Mouse (Mus musculus) intestine, postnatal 0 days (tissue): ENCODE measurements around the gene Brca1. TPM values are rescaled to one million over a fixed set of nuclear protein-coding genes. Genes with fewer than 3 reads are reported as not detected.
A peak's percentile ranks its signal among the peaks of the same experiment; 100 is the strongest.
"Not testable (repeated sequence)": the region's sequence is repeated elsewhere in the genome, so short reads cannot be mapped to it uniquely, and the experiment has no call there.

ENCODE experiments used
- ATAC-seq: fragments of 200-750 bp; cut with Nextera tagmentation; 2 replicates; pipeline ENCODE4 v1.8.0; 2017; ENCODE audit warnings: mild to moderate bottlenecking, moderate TSS enrichment, moderate library complexity
- H3K27ac ChIP-seq: fragments of 300-500 bp; sonication (generic); 2 replicates; pipeline ENCODE4 v1.5.1; 2014; ENCODE audit warnings: mild to moderate bottlenecking, low read depth, low read length, moderate library complexity
- H3K27me3 ChIP-seq: fragments of 300-500 bp; sonication (generic); replicated peaks from 2 replicates; pipeline ENCODE4 v1.6.1; 2014; ENCODE audit warnings: low read length, mixed read lengths; ENCODE audit not compliant: control insufficient read depth, insufficient read depth
- H3K36me3 ChIP-seq: fragments of 300-500 bp; sonication (generic); 2 replicates; pipeline ENCODE4 v1.6.1; 2014; ENCODE audit warnings: mild to moderate bottlenecking, moderate library complexity; ENCODE audit not compliant: control insufficient read depth, insufficient read depth
- H3K4me1 ChIP-seq: fragments of 300-500 bp; sonication (generic); replicated peaks from 2 replicates; pipeline ENCODE4 v1.6.1; 2014; ENCODE audit warnings: antibody characterized with exemption, low read length, mixed read lengths; ENCODE audit not compliant: control insufficient read depth, insufficient read depth
- H3K4me2 ChIP-seq: fragments of 300-500 bp; sonication (generic); replicated peaks from 2 replicates; pipeline ENCODE4 v1.6.1; 2014; ENCODE audit warnings: low read depth, mild to moderate bottlenecking, moderate library complexity
- H3K4me3 ChIP-seq: fragments of 300-500 bp; sonication (generic); 2 replicates; pipeline ENCODE4 v1.5.1; 2014; ENCODE audit warnings: low read depth, low read length
- H3K9ac ChIP-seq: fragments of 300-500 bp; sonication (generic); 2 replicates; pipeline ENCODE4 v1.6.1; 2014; ENCODE audit warnings: mild to moderate bottlenecking, low read depth, low read length
- H3K9me3 ChIP-seq: fragments of 300-500 bp; sonication (generic); 2 replicates; pipeline ENCODE4 v1.6.1; 2016; ENCODE audit warnings: mixed run types; ENCODE audit not compliant: control insufficient read depth
- CTCF ChIP-seq: sonication (generic); IDR thresholded peaks from 2 replicates; pipeline ENCODE4 v1.5.1; 2016; ENCODE audit warnings: low read depth, mild to moderate bottlenecking, control low read depth, antibody characterized with exemption, moderate library complexity
- WGBS: fragments of 180-500 bp; shearing (Covaris S2); extraction: QIAGEN DNeasy Blood & Tissue Kit; methylation state at CpG from one replicate; pipeline ENCODE4 v1.1.7; 2014; 5-methylcytosine and 5-hydroxymethylcytosine counted together
- polyA plus RNA-seq: library from polyadenylated mRNA; unstranded; fragments of >200 nt; fragmentation: Nextera tagmentation; extraction: Ambion mirVana; gene quantifications from 2 replicates; pipeline ENCODE4 v1.2.1, GENCODE M21; 2015

Brca1 gene
- polyA plus RNA-seq, 1 experiment from 2014 or later, result 2.3 TPM

DNA sequence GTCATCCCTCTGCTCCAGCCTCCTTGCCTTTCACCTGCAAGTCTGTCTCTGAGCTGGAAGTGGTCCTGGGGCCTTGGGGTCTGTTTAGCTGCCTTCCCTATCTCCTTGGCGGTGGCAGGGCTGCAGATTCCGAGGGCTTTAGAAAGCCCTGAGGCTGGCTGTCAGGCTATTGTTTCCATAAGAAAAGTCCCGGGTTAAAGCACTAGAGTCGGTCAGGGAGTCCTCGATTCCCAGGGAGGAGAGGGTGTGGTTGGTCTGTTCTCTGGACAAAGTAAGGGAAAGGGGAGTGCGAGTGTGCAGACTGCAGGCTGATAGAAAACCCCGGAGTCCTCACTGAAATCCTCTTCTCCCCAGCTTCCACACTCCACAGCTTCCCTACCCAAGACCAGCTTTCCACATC, 81.5 kb downstream of the Brca1 start:
- no peaks in the 10 kb centered on the region for H3K27me3 ChIP-seq
- no peak for ATAC-seq
- H3K4me1 ChIP-seq, result 0 out of 2 replicates have a peak, but pooled peaks cover 5% of the 10 kb centered on the region
- H3K36me3 ChIP-seq, result no peaks in the 10 kb centered on the region
- WGBS, result 55% methylated on average over 7 of the region's 7 CpGs
- H3K9ac ChIP-seq, result no peak overlapping the region
- no peaks in the 10 kb centered on the region for H3K9me3 ChIP-seq
- no peak for TF ChIP-seq CTCF
- H3K27ac ChIP-seq, result no peak overlapping the region
- H3K4me2 ChIP-seq, result no peak overlapping the region
- no peak overlapping the region for H3K4me3 ChIP-seq

- TF ChIP-seq CTCF, result no peak
- Histone ChIP-seq H3K9ac (no peak overlapping the region), H3K27ac (no peak overlapping the region), H3K27me3 (no peaks in the 10 kb centered on the region), H3K4me2 (peak overlapping the region; percentile 99), H3K4me3 (no peak overlapping the region), H3K36me3 (no peaks in the 10 kb centered on the region), H3K9me3 (no peaks in the 10 kb centered on the region), H3K4me1 (0 out of 2 replicates have a peak, but pooled peaks cover 6% of the 10 kb centered on the region)
- WGBS, result 60% methylated on average over 4 of the region's 4 CpGs
- no peak for ATAC-seq
Observed at GRCm38 (mm10) chr11:101469155-101469554, 82.6 kb downstream of the Brca1 start.

GRCm38 (mm10) chr11:101468731-101469130, 83.0 kb downstream of the Brca1 start:
- no peak for ATAC-seq
- Histone ChIP-seq H3K27ac (peak overlapping the region; percentile 68; the same call in 1 of the 2 replicates), H3K9ac (peak overlapping the region; percentile 68; the same call in 1 of the 2 replicates), H3K36me3 (no peaks in the 10 kb centered on the region), H3K4me3 (peak overlapping the region; percentile 76), H3K9me3 (no peaks in the 10 kb centered on the region), H3K4me2 (peak overlapping the region; percentile 99), H3K4me1 (0 out of 2 replicates have a peak, but pooled peaks cover 7% of the 10 kb centered on the region), H3K27me3 (no peaks in the 10 kb centered on the region)
- 7% methylated on average over 13 of the region's 13 CpGs for WGBS
- TF ChIP-seq CTCF, result no peak

DNA sequence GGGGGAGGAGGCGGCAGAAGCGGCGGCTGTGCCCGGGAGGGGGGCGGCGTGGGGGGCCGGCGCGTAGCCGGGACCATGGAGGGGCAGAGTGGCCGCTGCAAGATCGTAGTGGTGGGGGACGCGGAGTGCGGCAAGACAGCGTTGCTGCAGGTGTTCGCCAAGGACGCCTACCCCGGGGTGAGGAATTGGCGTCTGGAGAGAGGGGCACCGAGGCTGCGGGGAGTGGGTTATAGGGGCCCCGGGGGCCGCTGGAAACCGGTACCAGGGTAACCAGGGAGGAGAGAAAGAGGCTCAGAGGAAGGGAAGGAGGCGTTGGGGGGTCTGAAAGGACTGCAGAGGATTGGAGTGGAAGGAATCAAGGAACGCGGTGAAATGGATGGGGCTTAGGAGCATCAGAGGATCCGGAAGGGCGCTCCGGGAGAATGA, 83.5 kb downstream of the Brca1 start:
- Histone ChIP-seq H3K4me2 (peak overlapping the region; percentile 99), H3K36me3 (no peaks in the 10 kb centered on the region), H3K9ac (peak overlapping the region; percentile 68), H3K4me3 (peak overlapping the region; percentile 76), H3K27me3 (no peaks in the 10 kb centered on the region), H3K9me3 (no peaks in the 10 kb centered on the region), H3K27ac (peak overlapping the region; percentile 68), H3K4me1 (0 out of 2 replicates have a peak, but pooled peaks cover 7% of the 10 kb centered on the region)
- WGBS, result 2% methylated on average over 28 of the region's 31 CpGs
- no peak for TF ChIP-seq CTCF
- ATAC-seq, result no peak; the same call in 1 of the 2 replicates

DNA sequence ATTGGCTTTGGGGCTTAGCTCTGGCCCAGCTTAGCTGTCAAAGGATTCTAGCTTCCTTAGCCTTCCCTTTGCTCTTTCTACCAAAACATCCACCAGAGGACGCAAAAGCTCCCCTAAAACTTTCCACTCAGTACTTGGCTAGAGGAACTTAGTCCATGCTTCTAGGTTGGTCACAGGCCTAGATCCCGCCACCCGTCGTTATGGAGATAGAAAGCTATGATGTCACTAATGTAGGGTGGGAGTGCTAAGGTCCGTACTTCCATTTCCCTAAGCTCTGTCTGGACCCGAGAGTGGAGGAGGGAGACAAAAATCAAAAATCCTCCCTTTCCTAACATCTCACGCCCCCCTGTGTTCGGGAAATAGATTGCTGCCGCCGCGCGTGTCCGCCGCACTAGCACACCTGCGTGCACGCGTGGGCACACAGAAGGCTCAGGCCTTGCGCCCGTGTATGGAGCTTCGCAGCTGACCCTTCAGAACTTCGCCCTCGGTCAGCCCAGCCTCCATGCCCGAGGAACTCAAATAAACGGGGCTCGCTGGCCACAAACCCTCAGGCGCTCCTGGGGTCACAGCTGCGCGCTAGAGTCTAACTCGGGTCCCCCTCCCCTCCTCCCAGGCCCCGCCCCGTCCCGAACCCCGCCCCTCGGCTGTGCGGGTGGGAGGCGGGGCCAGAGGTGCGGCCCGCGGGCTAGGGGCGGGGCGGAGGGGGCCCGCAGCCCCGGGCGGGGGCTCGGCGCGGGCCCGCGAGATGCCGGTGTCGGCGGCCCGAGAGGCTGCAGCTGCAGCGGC, 84.1 kb downstream of the Brca1 start:
- WGBS, result under 1% methylated on average over 46 of the region's 54 CpGs
- Histone ChIP-seq H3K27ac (peak overlapping the region; percentile 68), H3K4me2 (peak overlapping the region; percentile 99), H3K9ac (peak overlapping the region; percentile 68), H3K36me3 (peaks cover 1% of the 10 kb centered on the region; the same call in 1 of the 2 replicates), H3K4me3 (peak overlapping the region; percentile 76), H3K4me1 (0 out of 2 replicates have a peak, but pooled peaks cover 7% of the 10 kb centered on the region), H3K9me3 (no peaks in the 10 kb centered on the region), H3K27me3 (no peaks in the 10 kb centered on the region)
- ATAC-seq, result peak; percentile 58
- peak; percentile 82 for TF ChIP-seq CTCF

- H3K9me3 ChIP-seq, H3K27me3 ChIP-seq, ATAC-seq, H3K4me1 ChIP-seq, H3K9ac ChIP-seq, H3K36me3 ChIP-seq, H3K27ac ChIP-seq: not testable (repeated sequence)
- Histone ChIP-seq H3K4me3 (peak overlapping the region; percentile 82; the same call in 1 of the 2 replicates), H3K4me2 (peak overlapping the region; percentile 94)
- WGBS, result 58% methylated on average over 5 of the region's 5 CpGs
Observed at GRCm38 (mm10) chr11:101466552-101466950, 85.2 kb downstream of the Brca1 start.
